Mouse (Mus musculus) left cerebral cortex, adult 2 months (tissue): ENCODE results near the gene Fbxo24. TPM values are rescaled to one million over a fixed set of nuclear protein-coding genes. Genes with fewer than 3 reads are reported as not detected.

ENCODE experiments used
- DNase-seq, 2 experiments: peaks; one replicate each; pipeline ENCODE4 v3.0.0; 2021 to 2022; ENCODE audit warnings: low spot score in 2 of 2, mixed read lengths in 1 of 2; ENCODE audit errors: extremely low spot score in 1 of 2
- H3K27ac ChIP-seq: fragments of 200-600 bp; 2 replicates; pipeline ENCODE4 v1.8.1; 2022
- H3K4me3 ChIP-seq: fragments of 200-600 bp; 2 replicates; pipeline ENCODE4 v1.8.1; 2022
- CTCF ChIP-seq: fragments of 200-600 bp; IDR thresholded peaks from 2 replicates; pipeline ENCODE4 v1.8.1; 2022; ENCODE audit warnings: antibody characterized with exemption, mild to moderate bottlenecking, moderate library complexity
- intact Hi-C: fragments of 180-260 bp; cut with DNase I; formaldehyde crosslinking; loops from one replicate; pipeline ENCODE4 v1.15.1; 2025
- total RNA-seq, 2 experiments: library from RNA; stranded (reverse); gene quantifications; 2 replicates each; pipeline ENCODE4 v1.2.3; 2021

Fbxo24 gene
- total RNA-seq, 2 experiments from 2014 or later, result 0.23 to 0.42 TPM

DNA sequence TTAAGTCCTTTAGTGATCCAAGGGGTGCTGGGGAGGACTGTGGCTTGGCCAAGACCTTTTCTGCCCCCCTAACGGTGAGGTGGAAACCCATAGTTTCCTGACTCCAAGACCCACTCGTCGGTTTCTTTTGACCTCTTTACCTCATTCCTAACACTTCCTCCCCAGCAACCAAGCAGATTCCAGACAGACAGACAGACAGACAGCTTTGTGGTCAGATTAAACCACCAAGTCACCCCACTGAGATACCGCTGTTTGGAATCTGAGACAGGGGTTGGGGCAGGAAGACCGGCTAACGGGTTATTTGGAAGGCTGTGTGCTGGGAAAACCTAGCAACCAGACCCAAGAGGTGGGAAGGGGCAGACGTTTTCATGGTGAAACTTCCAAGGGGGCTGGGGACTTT is 58.6 kb downstream of the Fbxo24 start:
- no peak for DNase-seq
- no peak for TF ChIP-seq CTCF
- Histone ChIP-seq H3K27ac (no peak overlapping the region), H3K4me3 (no peak overlapping the region)
- intact Hi-C loops, result loop anchor here (10.0 kb wide), 1 partner anchor 55 kb away; the partner anchor contains the start of gene Gigyf1

DNA sequence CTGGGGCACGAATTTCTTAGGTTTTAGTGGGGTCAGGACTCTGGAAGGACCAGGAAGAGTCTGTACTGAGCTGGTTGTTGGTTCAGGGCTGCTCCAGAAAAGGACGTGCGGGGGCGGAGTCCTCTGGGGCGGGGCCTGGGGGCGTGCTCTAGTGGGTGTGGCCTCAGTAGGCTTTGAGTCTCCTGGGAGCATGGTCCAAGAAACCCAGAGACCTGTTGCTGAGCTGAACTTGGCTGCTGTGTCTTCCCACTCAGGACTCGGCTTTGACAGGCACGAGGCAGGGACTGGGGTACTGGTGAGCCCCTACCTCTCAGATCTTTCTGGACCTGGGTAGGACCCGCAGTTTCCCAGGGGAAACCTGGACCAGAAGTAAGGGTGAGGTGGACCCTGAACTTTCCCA is 59.1 kb downstream of the Fbxo24 start, which contains the start of gene Tfr2:
TSS of gene Tfr2 (plus strand) at position 176 of the 400 bp plus-strand sequence.
- H3K27ac ChIP-seq, result no peak within 1 kb of the TSS
- no peak within 1 kb of the TSS for H3K4me3 ChIP-seq
- DNase-seq, result no peak
- intact Hi-C loops, result loop anchor here (10.0 kb wide), 1 partner anchor 55 kb away; the partner anchor contains the start of gene Gigyf1
- TF ChIP-seq CTCF, result no peak

- Histone ChIP-seq H3K4me3 (no peak overlapping the region), H3K27ac (no peak overlapping the region)
- intact Hi-C loops, result no loop called here
- no peak for DNase-seq
- no peak for TF ChIP-seq CTCF
Observed at GRCm38 (mm10) chr5:137569031-137569430, 59.8 kb downstream of the Fbxo24 start.

- intact Hi-C loops, result no loop called here
- H3K4me3 ChIP-seq, result no peak overlapping the region
- H3K27ac ChIP-seq, result no peak overlapping the region
- no peak for TF ChIP-seq CTCF
- no peak for DNase-seq
Observed at GRCm38 (mm10) chr5:137568223-137568798, 60.5 kb downstream of the Fbxo24 start.

GRCm38 (mm10) chr5:137566416-137566815 is 62.4 kb downstream of the Fbxo24 start:
- no peak for DNase-seq
- H3K4me3 ChIP-seq, result no peak overlapping the region
- TF ChIP-seq CTCF, result no peak
- intact Hi-C loops, result no loop called here
- no peak overlapping the region for H3K27ac ChIP-seq

DNA sequence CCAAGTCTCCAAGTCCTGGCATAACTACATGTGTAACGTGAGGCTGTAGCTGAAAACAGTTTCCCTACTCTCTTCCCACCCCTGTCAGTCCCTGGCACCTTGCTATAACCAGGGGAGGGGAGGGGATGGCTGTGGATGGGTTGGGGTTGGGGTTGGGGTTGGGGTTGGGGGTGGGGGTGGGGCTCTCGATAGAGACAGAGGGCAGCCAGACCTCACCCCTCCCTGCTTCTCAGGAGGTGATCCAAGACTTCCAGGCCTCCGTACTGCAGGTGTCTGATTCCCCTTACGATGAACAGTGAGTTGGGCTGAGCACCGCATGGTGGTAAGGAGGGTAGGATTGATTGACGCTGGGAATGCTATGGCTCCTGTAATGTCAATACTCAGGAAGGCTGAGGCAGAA is 63.1 kb downstream of the Fbxo24 start:
- DNase-seq, result no peak
- intact Hi-C loops, result no loop called here
- no peak for TF ChIP-seq CTCF
- Histone ChIP-seq H3K27ac (no peak overlapping the region), H3K4me3 (no peak overlapping the region)

GRCm38 (mm10) chr5:137562965-137563364 is 65.8 kb downstream of the Fbxo24 start:
- peak overlapping the region; percentile 28; the same call in 1 of the 2 replicates for H3K27ac ChIP-seq
- DNase-seq, result peak in 1 of 2 experiments; percentile 47
- no peak for TF ChIP-seq CTCF

More at GRCm38 (mm10) chr5:137562965-137563364, 65.8 kb downstream of the Fbxo24 start:
- intact Hi-C loops, result no loop called here
- H3K4me3 ChIP-seq, result no peak overlapping the region

Other genes with a start within 250 kb of the Fbxo24 start
- under 1 TPM; 0.30 to 0.38 TPM for gene Zan, start 151.9 kb downstream of the Fbxo24 start, total RNA-seq
- 10 to 100 TPM; 30.4 to 35.9 TPM for gene Pop7, start 126.5 kb downstream of the Fbxo24 start, total RNA-seq
- gene Gigyf1, start 110.5 kb downstream of the Fbxo24 start, total RNA-seq, result 10 to 100 TPM; 58.1 to 59.9 TPM
- not detected for gene Epo, start 95.8 kb downstream of the Fbxo24 start, total RNA-seq
- gene Gnb2, start 95.5 kb downstream of the Fbxo24 start, total RNA-seq, result 100 to 1,000 TPM; 570 to 583 TPM
- 100 to 1,000 TPM; 103 to 111 TPM for gene Actl6b, start 75.5 kb downstream of the Fbxo24 start, total RNA-seq
- gene Tfr2, start 59.2 kb downstream of the Fbxo24 start, total RNA-seq, result 10 to 100 TPM; 13.2 to 14.9 TPM
- gene Mospd3, start 27.9 kb downstream of the Fbxo24 start, total RNA-seq, result 10 to 100 TPM; 19.9 to 25.1 TPM
- gene Pcolce, start 15.2 kb downstream of the Fbxo24 start, total RNA-seq, result 10 to 100 TPM in 1 of 2 experiments, 1 to 10 TPM in 1; 9.6 to 11.2 TPM
- 10 to 100 TPM; 15.9 to 21.2 TPM for gene Lrch4, start 119 bp upstream of the Fbxo24 start, total RNA-seq
- gene Gm20605, start 173 bp upstream of the Fbxo24 start, total RNA-seq, result 10 to 100 TPM; 11.6 to 12.8 TPM
- 1 to 10 TPM; 4.8 to 7.2 TPM for gene Sap25, start 12.3 kb upstream of the Fbxo24 start, total RNA-seq
- under 1 TPM; 0.14 to 0.29 TPM for gene Irs3, start 16.7 kb upstream of the Fbxo24 start, total RNA-seq
- 10 to 100 TPM; 43.6 to 45.5 TPM for gene Agfg2, start 55.7 kb upstream of the Fbxo24 start, total RNA-seq
- gene Nyap1, start 112.6 kb upstream of the Fbxo24 start, total RNA-seq, result 10 to 100 TPM; 76.3 to 81.7 TPM
- 100 to 1,000 TPM; 150 to 156 TPM for gene Tsc22d4, start 116.7 kb upstream of the Fbxo24 start, total RNA-seq
- gene Ppp1r35, start 149.8 kb upstream of the Fbxo24 start, total RNA-seq, result 10 to 100 TPM; 22.8 to 25.6 TPM
- gene Mepce, start 158.7 kb upstream of the Fbxo24 start, total RNA-seq, result 10 to 100 TPM; 40.1 to 45.2 TPM
- gene Zcwpw1, start 158.8 kb upstream of the Fbxo24 start, total RNA-seq, result 1 to 10 TPM; 5.7 to 8.2 TPM
- 1 to 10 TPM in 1 of 2 experiments, under 1 TPM in 1; 0.54 to 1.3 TPM for gene Pilra, start 207.3 kb upstream of the Fbxo24 start, total RNA-seq
- not detected for gene Pilrb1, start 229.1 kb upstream of the Fbxo24 start, total RNA-seq
- not detected for gene Pilrb2, start 242.8 kb upstream of the Fbxo24 start, total RNA-seq